In genomic region chr2:162927918-162928585, GRCm38 (mm10) we compare ENCODE assay signal across 22 mouse cellular contexts. TPM values are rescaled to one million over a fixed set of nuclear protein-coding genes. Genes with fewer than 3 reads are reported as not detected.
"Had no signal": no experiment of that assay in that cellular context is flagged by ENCODE, and none has a peak within 500 bp of the region (broad histone marks: within the 10 kb centered on the region; RNA-seq: fewer than 3 reads in every experiment).

No protein-coding gene starts in this region.

- H3K9ac ChIP-seq: kidney, embryonic 15.5 days; liver, embryonic 13.5 days; lung, embryonic 15.5 days; midbrain, embryonic 12.5 days; midbrain, embryonic 15.5 days; neural tube, embryonic 12.5 days; neural tube, embryonic 15.5 days had no signal

- H3K4me2 ChIP-seq: kidney, embryonic 15.5 days; liver, embryonic 13.5 days; lung, embryonic 15.5 days; midbrain, embryonic 12.5 days; midbrain, embryonic 15.5 days; neural tube, embryonic 12.5 days; neural tube, embryonic 15.5 days had no signal

- ATAC-seq: intestine, embryonic 16.5 days; midbrain, embryonic 15.5 days had no signal

- H3K9me3 ChIP-seq: kidney, embryonic 15.5 days; lung, embryonic 15.5 days; midbrain, embryonic 12.5 days; midbrain, embryonic 15.5 days; neural tube, embryonic 12.5 days; neural tube, embryonic 15.5 days had no signal

- H3K27ac ChIP-seq: kidney, embryonic 15.5 days; left cerebral cortex, adult 2 months; liver, embryonic 13.5 days; lung, embryonic 15.5 days; midbrain, embryonic 12.5 days; midbrain, embryonic 15.5 days; neural tube, embryonic 12.5 days; neural tube, embryonic 15.5 days had no signal

- H3K4me3 ChIP-seq: kidney, embryonic 15.5 days; left cerebral cortex, adult 2 months; liver, embryonic 13.5 days; lung, embryonic 15.5 days; midbrain, embryonic 12.5 days; midbrain, embryonic 15.5 days; neural tube, embryonic 12.5 days; neural tube, embryonic 15.5 days had no signal

- H3K36me3 ChIP-seq: midbrain, embryonic 15.5 days; neural tube, embryonic 12.5 days; neural tube, embryonic 15.5 days had no signal

- DNase-seq: kidney, adult 8-10 months; kidney, postnatal 10 days; kidney, postnatal 36 days; layer of hippocampus, postnatal 36 days; liver, embryonic 13.5 days; lung, adult 18-20 months; lung, postnatal 10 days; lung, postnatal 36 days; retina, postnatal 1 day; right cerebral cortex, postnatal 25 days; thymus, adult 18-20 months; thymus, postnatal 4 days had no signal

- H3K27me3 ChIP-seq: liver, embryonic 13.5 days; midbrain, embryonic 15.5 days; neural tube, embryonic 12.5 days had no signal

RNA-seq across cellular contexts. Expression of gene L3mbtl1, which starts 15.2 kb away (rescaled TPM):
- polyA plus RNA-seq: small intestine, adult 2 months had no signal

RNA-seq across cellular contexts. Expression of gene Sgk2, which starts 59.1 kb away (rescaled TPM):
- polyA plus RNA-seq: limb, embryonic 11.5 days; lung, embryonic 15.5 days; midbrain, embryonic 12.5 days; neural tube, embryonic 12.5 days had no signal
